Mouse (Mus musculus) kidney, embryonic 14.5 days (tissue): ENCODE measurements around the gene Exoc6. TPM values are rescaled to one million over a fixed set of nuclear protein-coding genes. Genes with fewer than 3 reads are reported as not detected.
"Not testable (repeated sequence)": the region's sequence is repeated elsewhere in the genome, so short reads cannot be mapped to it uniquely, and the experiment has no call there.

Experiments
- ATAC-seq: fragments of 200-750 bp; cut with Nextera tagmentation; 2 replicates; pipeline ENCODE4 v1.8.0; 2017; ENCODE audit warnings: moderate number of reproducible peaks, mild to moderate bottlenecking, moderate TSS enrichment, moderate library complexity; ENCODE audit not compliant: low FRiP score, low TSS enrichment
- H3K27ac ChIP-seq: fragments of 300-500 bp; sonication (generic); 2 replicates; pipeline ENCODE4 v1.5.1; 2014; ENCODE audit warnings: low read depth, mild to moderate bottlenecking, low read length, moderate library complexity, mixed read lengths
- H3K27me3 ChIP-seq: fragments of 300-500 bp; sonication (generic); 2 replicates; pipeline ENCODE4 v1.6.1; 2014; ENCODE audit warnings: mild to moderate bottlenecking, low read length; ENCODE audit not compliant: control insufficient read depth, insufficient read depth
- H3K36me3 ChIP-seq: fragments of 300-500 bp; sonication (generic); 2 replicates; pipeline ENCODE4 v1.6.1; 2014; ENCODE audit warnings: low read length, mixed read lengths; ENCODE audit not compliant: control insufficient read depth, insufficient read depth
- H3K4me1 ChIP-seq: fragments of 300-500 bp; sonication (generic); 2 replicates; pipeline ENCODE4 v1.6.1; 2014; ENCODE audit warnings: low read length, mixed read lengths; ENCODE audit not compliant: control insufficient read depth, insufficient read depth
- H3K4me2 ChIP-seq: fragments of 300-500 bp; sonication (generic); replicated peaks from 2 replicates; pipeline ENCODE4 v1.6.1; 2014; ENCODE audit warnings: low read depth, mild to moderate bottlenecking, low read length
- H3K4me3 ChIP-seq: fragments of 300-500 bp; sonication (generic); 2 replicates; pipeline ENCODE4 v1.5.1; 2014; ENCODE audit warnings: mild to moderate bottlenecking, low read length
- H3K9ac ChIP-seq: fragments of 300-500 bp; sonication (generic); 2 replicates; pipeline ENCODE4 v1.6.1; 2014; ENCODE audit warnings: low read depth, mild to moderate bottlenecking, low read length, moderate library complexity
- H3K9me3 ChIP-seq: fragments of 300-500 bp; sonication (generic); 2 replicates; pipeline ENCODE4 v1.6.1; 2016; ENCODE audit warnings: low read length; ENCODE audit not compliant: control insufficient read depth
- WGBS: fragments of 180-500 bp; shearing (Covaris S2); extraction: QIAGEN DNeasy Blood & Tissue Kit; methylation state at CpG from one replicate; pipeline ENCODE4 v1.1.7; 2014; 5-methylcytosine and 5-hydroxymethylcytosine counted together
- polyA plus RNA-seq: library from polyadenylated mRNA; unstranded; fragments of >200 nt; fragmentation: Nextera tagmentation; extraction: Ambion mirVana; gene quantifications from 2 replicates; pipeline ENCODE4 v1.2.1, GENCODE M21; 2014

Gene Exoc6
- polyA plus RNA-seq, 1 experiment from 2014 or later = 26.8 TPM

DNA sequence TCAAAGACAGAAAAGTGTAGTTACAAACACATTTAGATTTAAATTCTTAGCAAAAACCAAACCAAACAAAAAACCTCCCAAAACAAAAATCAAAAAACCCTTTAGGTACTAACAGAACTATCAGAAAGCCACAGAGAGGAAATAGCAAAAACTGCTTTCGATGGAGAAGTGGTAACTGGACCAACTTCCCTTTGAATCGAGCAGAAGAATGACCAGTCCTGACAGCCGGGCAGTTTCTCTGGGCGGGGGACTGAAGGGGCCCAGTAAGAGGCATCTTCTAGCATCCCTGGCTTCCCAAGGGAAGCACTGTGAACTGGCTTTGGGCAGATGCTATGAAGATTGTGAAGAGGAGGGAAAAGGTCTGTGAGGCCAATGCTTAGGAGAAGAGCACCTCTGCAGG, 3.4 kb upstream of the Exoc6 start:
- Histone ChIP-seq H3K9ac (no peak overlapping the region), H3K4me2 (no peak overlapping the region), H3K27ac (no peak overlapping the region), H3K4me1 (no peaks in the 10 kb centered on the region), H3K9me3 (no peaks in the 10 kb centered on the region), H3K36me3 (no peaks in the 10 kb centered on the region), H3K27me3 (no peaks in the 10 kb centered on the region; the same call in 1 of the 2 replicates), H3K4me3 (no peak overlapping the region)
- ATAC-seq = no peak
- 66% methylated on average over 4 of the region's 4 CpGs for WGBS

DNA sequence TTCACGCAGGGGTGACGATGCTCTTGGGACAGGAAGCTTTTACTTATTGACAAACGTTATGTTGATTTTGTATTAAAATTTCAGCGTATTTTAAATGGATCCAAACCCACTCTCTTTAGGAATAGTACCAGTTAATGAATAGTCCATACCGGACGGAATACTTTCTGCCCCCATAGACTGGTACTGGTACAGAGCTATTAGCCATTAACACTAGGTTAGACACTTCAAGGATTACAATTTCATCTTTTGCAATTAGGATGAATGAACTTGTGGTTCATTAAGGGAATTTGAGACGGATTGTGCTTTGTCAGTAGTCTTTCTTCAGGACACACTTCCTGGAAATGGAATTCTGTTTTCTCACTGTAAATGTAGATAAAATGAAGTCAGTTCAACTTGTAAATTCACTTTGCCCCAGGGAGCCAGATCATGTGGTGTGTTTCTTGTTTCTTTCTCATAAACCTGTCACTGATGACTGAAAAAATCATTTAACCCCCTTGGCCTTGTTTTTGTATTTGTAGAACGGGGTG, 885 bp downstream of the Exoc6 start:
- ATAC-seq = peak; percentile 32; the same call in 1 of the 2 replicates
- Histone ChIP-seq H3K4me2 (peak overlapping the region; percentile 90), H3K36me3 (no peaks in the 10 kb centered on the region), H3K4me3 (peak overlapping the region; percentile 87), H3K27ac (no peak overlapping the region), H3K4me1 (no peaks in the 10 kb centered on the region), H3K9ac (peak overlapping the region; percentile 84), H3K27me3 (no peaks in the 10 kb centered on the region; the same call in 1 of the 2 replicates), H3K9me3 (no peaks in the 10 kb centered on the region)
- WGBS = 13% methylated on average over 8 of the region's 8 CpGs

DNA sequence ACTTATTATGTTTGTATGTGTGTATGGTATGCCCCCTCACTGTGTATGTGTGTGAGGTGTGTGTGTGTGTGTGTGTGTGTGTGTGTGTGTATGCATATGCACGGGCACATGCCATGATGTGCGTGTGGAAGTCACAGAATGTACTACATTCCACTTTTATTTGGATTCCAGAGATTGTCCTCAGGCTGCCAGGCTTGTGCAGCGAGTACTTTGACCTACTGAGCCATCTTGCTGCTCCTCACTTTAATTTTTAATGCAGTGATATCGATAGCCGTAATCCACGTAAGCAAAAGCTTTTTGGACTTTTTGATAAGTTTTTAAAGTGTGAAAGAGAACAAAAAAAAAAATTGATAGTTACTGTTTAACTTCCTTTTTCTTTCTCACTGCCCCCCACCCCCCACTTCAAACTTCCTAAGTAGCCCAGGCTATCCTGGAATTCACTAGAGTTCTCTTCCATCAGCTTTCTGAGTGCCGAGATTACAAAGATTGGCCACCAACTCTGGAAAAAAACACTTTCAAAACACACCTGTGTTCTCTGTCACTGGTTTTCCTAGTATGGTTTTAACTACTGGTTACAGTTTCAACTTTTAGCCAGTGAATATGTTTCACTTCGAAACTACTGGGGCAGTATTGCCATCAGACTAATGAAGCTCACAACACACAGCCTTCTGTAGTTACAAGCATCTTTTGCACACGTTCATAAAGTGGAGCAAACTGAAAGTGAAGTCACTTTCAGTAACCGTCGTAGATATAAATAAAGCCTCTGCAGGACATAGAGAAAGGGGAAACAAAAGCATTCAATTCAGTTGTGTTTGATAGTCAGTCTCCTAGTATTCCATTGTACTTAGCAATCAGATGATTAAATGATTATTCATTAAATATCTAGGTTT, 3.4 kb downstream of the Exoc6 start:
- Histone ChIP-seq H3K27ac (no peak overlapping the region), H3K36me3 (no peaks in the 10 kb centered on the region), H3K4me3 (no peak overlapping the region), H3K4me1 (no peaks in the 10 kb centered on the region), H3K9ac (no peak overlapping the region), H3K4me2 (no peak overlapping the region), H3K27me3 (no peaks in the 10 kb centered on the region), H3K9me3 (no peaks in the 10 kb centered on the region)
- WGBS = 86% methylated on average over 11 of the region's 11 CpGs
- ATAC-seq = no peak

DNA sequence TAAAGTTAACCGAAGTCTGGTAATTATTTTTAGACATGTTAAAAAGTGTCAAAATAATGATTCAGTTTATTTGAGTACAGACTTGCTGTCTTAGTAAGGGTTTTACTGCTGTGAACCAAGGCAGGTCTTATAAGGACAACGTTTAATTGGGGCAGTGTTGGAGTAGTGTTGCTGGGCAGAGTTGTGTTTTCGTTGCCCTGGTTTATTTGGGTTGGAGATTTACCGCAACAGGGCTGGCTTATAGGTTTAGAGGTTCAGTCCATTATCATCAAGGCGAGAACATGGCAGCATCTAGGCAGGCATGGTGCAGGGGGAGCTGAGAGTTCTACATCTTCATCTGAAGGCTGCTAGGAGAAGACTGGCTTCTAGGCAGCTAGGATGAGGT, 4.0 kb downstream of the Exoc6 start:
- not testable (repeated sequence) for H3K4me3 ChIP-seq, H3K9ac ChIP-seq, H3K4me2 ChIP-seq, H3K4me1 ChIP-seq, H3K27me3 ChIP-seq, H3K9me3 ChIP-seq, H3K36me3 ChIP-seq, ATAC-seq, H3K27ac ChIP-seq
- WGBS = 86% methylated on average over 5 of the region's 5 CpGs

DNA sequence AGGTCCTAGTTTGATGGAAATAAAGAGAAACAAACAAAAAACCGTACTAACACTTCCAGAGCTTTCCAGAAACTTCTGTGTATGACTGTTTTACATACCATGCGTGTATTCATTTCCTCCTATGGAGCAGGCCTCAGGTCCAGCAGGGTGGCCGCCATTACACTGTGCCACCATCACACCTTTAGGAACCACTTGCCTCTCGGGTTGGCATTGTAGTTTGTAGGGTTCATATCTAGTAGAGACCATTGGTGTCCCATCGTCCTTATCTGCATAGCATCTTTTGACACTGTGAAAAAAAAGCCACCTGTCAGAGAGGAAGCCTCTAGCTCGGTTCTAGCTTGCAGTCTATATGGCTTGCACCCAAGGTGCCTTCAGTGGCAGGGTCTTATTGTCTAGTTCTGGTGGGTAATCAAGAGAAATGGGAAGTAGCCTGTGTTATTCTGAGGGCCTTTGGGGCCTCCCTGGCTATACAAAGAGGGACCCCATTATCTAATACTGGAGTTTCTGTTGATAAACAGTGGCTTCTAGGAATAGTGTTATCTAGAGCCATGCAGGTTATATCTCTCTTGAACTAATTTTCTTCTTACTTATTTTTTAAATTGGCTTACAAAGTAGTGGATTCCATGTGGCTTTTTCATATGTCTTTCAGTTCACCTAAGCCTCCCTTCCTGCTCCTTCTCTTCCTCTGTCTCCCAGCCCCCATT, 5.8 kb downstream of the Exoc6 start:
- H3K9ac ChIP-seq = no peak overlapping the region
- H3K27ac ChIP-seq = no peak overlapping the region
- no peak overlapping the region for H3K4me3 ChIP-seq
- peaks cover 8% of the 10 kb centered on the region; the same call in 1 of the 2 replicates for H3K4me1 ChIP-seq
- H3K27me3 ChIP-seq = no peaks in the 10 kb centered on the region
- no peaks in the 10 kb centered on the region for H3K36me3 ChIP-seq
- 88% methylated on average over 6 of the region's 6 CpGs for WGBS
- ATAC-seq = no peak
- H3K4me2 ChIP-seq = no peak overlapping the region
- no peaks in the 10 kb centered on the region for H3K9me3 ChIP-seq

DNA sequence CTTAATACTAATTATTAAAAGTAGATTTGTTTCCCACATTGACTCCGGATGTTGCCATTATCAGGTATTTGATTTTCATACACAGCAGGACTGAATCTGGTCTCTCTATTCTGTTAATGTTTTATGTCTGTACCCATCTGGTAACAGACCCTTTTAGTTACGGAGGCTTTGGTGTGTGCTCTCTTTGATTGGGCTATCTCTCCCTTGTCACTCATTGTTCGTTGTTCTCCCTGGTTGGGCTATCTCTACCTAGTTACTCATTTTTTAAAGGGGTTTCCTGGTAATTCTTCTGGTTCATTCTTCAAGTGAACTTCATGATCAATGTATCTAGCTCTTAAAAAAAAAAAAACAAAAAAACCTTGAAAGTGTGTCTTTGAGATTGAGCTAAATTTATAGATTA, 7.7 kb downstream of the Exoc6 start:
- peaks cover 8% of the 10 kb centered on the region; the same call in 1 of the 2 replicates for H3K4me1 ChIP-seq
- H3K4me3 ChIP-seq = no peak overlapping the region
- no peaks in the 10 kb centered on the region for H3K36me3 ChIP-seq
- 79% methylated on average over 3 of the region's 3 CpGs for WGBS
- H3K27ac ChIP-seq = no peak overlapping the region
- H3K9ac ChIP-seq = no peak overlapping the region
- no peak for ATAC-seq
- no peaks in the 10 kb centered on the region for H3K9me3 ChIP-seq
- no peaks in the 10 kb centered on the region for H3K27me3 ChIP-seq
- H3K4me2 ChIP-seq = no peak overlapping the region

DNA sequence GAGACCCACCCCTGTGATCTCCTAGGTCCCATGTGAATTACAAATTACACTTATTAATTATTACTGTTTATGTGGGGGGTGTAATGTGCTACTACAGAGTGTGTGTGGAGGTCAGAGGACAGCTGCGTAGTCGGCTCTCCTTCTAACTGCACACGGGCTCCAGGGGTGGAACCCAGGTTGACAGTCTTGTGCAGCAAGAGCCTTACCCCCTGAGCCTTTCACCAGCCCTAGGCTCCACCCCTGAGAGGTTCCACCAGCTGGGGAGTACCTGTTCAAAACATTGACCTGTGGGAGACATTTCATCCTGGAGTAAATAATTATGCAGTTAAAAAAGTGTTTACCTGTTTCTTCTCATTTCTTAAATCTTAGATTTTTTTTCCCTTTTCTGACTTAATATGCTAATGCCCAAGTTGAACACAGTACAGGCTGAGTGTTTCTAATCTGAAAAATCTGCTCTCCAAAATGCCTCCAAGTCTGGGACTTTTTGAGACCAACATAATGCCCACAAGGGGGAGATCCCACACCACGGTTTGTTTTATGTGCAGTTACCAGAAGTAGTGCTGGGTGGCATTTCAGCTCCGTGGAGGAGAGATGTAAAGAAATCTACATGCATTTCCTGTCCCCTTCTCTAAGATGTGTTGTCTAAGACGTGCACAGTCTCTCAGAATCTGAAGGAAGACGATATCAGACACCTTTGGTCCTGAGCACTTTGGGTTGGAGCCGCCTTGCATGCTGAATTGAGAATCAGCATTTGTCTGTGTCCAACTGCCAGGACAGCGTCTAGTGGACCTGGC, 9.3 kb downstream of the Exoc6 start:
- H3K27ac ChIP-seq = 0 out of 2 replicates have a peak overlapping the region, but pooled peaks have one; percentile 2
- H3K4me1 ChIP-seq = peaks cover 8% of the 10 kb centered on the region; the same call in 1 of the 2 replicates
- no peaks in the 10 kb centered on the region for H3K9me3 ChIP-seq
- no peaks in the 10 kb centered on the region for H3K36me3 ChIP-seq
- WGBS = 32% methylated on average over 9 of the region's 9 CpGs
- 0 out of 2 replicates have a peak overlapping the region, but pooled peaks have one; percentile 5 for H3K9ac ChIP-seq
- no peak overlapping the region for H3K4me2 ChIP-seq
- peak; percentile 47; the same call in 1 of the 2 replicates for ATAC-seq
- H3K4me3 ChIP-seq = no peak overlapping the region
- no peaks in the 10 kb centered on the region for H3K27me3 ChIP-seq

DNA sequence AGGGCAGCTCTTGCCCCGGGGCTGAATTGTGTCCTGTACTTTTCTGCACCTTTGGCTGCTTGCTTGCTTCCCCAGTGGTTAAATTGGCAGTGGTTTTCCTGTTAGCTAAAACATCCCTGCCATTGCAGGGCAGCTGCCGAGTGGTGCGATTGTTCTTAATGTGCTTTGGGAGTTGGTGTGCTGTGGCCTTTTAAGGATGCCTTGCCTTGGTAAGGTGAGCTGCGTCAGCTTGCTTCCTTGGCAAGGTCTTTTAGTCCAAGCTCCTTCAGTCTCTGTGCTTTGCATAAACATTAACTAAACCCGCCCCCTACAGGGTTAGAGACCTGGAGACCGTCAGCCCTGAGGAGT, 9.8 kb downstream of the Exoc6 start:
- Histone ChIP-seq H3K4me1 (peaks cover 8% of the 10 kb centered on the region; the same call in 1 of the 2 replicates), H3K9ac (0 out of 2 replicates have a peak overlapping the region, but pooled peaks have one; percentile 5), H3K27ac (0 out of 2 replicates have a peak overlapping the region, but pooled peaks have one; percentile 2), H3K9me3 (no peaks in the 10 kb centered on the region), H3K4me2 (no peak overlapping the region), H3K4me3 (no peak overlapping the region), H3K27me3 (no peaks in the 10 kb centered on the region), H3K36me3 (no peaks in the 10 kb centered on the region)
- WGBS = 28% methylated on average over 6 of the region's 6 CpGs
- ATAC-seq = no peak; the same call in 1 of the 2 replicates
